In the genomic region with DNA sequence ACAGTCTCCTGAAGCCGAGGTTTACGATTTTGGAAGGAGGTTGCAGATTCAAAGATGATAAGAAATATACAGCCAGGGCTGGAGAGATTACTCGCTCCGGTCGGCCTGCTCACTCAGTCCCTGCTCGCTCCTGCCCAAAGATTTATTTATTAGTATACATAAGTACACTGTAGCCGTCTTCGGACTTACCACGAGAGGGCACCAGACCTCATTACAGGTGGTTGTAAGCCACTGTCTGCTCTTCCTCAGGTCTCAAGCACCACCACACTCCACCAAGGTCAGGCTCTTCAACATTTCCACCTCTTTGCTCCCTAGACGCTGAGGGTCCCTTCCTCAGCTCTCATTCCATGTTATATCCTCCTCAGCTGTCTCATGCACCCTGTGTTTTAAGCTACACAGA, we compare ENCODE assay signal across 9 mouse cellular contexts. TPM values are rescaled to one million over a fixed set of nuclear protein-coding genes. Genes with fewer than 3 reads are reported as not detected.
A peak's percentile ranks its signal among the peaks of the same experiment; 100 is the strongest.
DNase-seq lines count a peak whose midpoint lies in the region; ATAC-seq and TF ChIP-seq lines count a peak whose summit lies in the region.
"Not testable (repeated sequence)": the region's sequence is repeated elsewhere in the genome, so short reads cannot be mapped to it uniquely, and the experiment has no call there.
"Had no signal": no experiment of that assay in that cellular context is flagged by ENCODE, and none has a peak within 500 bp of the region (broad histone marks: within the 10 kb centered on the region; RNA-seq: fewer than 3 reads in every experiment).

No protein-coding gene starts in this region.

- DNase-seq in CD8-positive naive resting alpha-beta T cell, adult 2 months (ENCODE audit: low read depth in 2 of 2, low spot score in 2 of 2): peak; percentile 32 to 61
- DNase-seq in brain, adult 2 months (ENCODE audit: low read depth, low spot score): peak; percentile 71
- DNase-seq in hindbrain, embryonic 10.5 days (ENCODE audit: low spot score): peak; percentile 33
- DNase-seq in layer of hippocampus, adult 11-12 months (ENCODE audit: low spot score): peak; percentile 64
- peak; percentile 63 for DNase-seq in lung, embryonic 14.5 days
- DNase-seq in ovary, postnatal 14 days (ENCODE audit: low spot score): peak; percentile 54
- peak; percentile 46 for DNase-seq in thymus, postnatal 0 days (ENCODE audit: low spot score)

- H3K4me3 ChIP-seq in hindbrain, embryonic 10.5 days; lung, embryonic 14.5 days (ENCODE audit: low read depth, low read length): not testable (repeated sequence)

- not testable (repeated sequence) for H3K36me3 ChIP-seq in hindbrain, embryonic 10.5 days; lung, embryonic 14.5 days (ENCODE audit: insufficient read depth)

- H3K9ac ChIP-seq in lung, embryonic 14.5 days: not testable (repeated sequence)

- H3K4me2 ChIP-seq in lung, embryonic 14.5 days: not testable (repeated sequence)

- 39% methylated on average over 10 of the region's 10 CpGs for WGBS in hindbrain, embryonic 10.5 days
- WGBS in lung, embryonic 14.5 days: 19% methylated on average over 10 of the region's 10 CpGs

- not testable (repeated sequence) for H3K4me1 ChIP-seq in hindbrain, embryonic 10.5 days (replicated peaks); lung, embryonic 14.5 days (ENCODE audit: insufficient read depth)

- not testable (repeated sequence) for H3K9me3 ChIP-seq in hindbrain, embryonic 10.5 days; lung, embryonic 14.5 days (ENCODE audit: low read depth, low read length)

- TF ChIP-seq CTCF in lung, embryonic 14.5 days (IDR thresholded peaks at IDR 0.05; ENCODE audit: low read depth): peak; percentile 61

- ATAC-seq in erythroid progenitor cell, adult 5-6 weeks (replicated peaks; ENCODE audit: low FRiP score, poor library complexity, severe bottlenecking): peak; percentile 63
- ATAC-seq in lung, embryonic 14.5 days (ENCODE audit: insufficient read depth): not testable (repeated sequence)

- not testable (repeated sequence) for H3K27ac ChIP-seq in hindbrain, embryonic 10.5 days; lung, embryonic 14.5 days (ENCODE audit: low read depth)

- H3K27me3 ChIP-seq in hindbrain, embryonic 10.5 days (ENCODE audit: insufficient read depth, poor library complexity, severe bottlenecking); lung, embryonic 14.5 days (ENCODE audit: insufficient read depth, low read length): not testable (repeated sequence)

RNA-seq across cellular contexts. Expression of gene Mettl7a3, which starts 3.1 kb away (rescaled TPM):
- total RNA-seq in erythroid progenitor cell, adult 5-6 weeks (2015; ENCODE audit: low replicate concordance): not detected in 2 replicates
- not detected in 2 replicates for total RNA-seq in erythroid progenitor cell, adult 5-6 weeks (2017; ENCODE audit: low replicate concordance)
- polyA plus RNA-seq in hindbrain, embryonic 10.5 days (2016; fragmentation: Nextera tagmentation; extraction: Ambion mirVana): not detected in 2 replicates
- 0.22 TPM in 1 of 2 replicates, not detected in the other for polyA plus RNA-seq in lung, embryonic 14.5 days (2014; fragmentation: Nextera tagmentation; extraction: Ambion mirVana)
- polyA plus RNA-seq in thymus, postnatal 0 days (2015; fragmentation: Nextera tagmentation; extraction: Ambion mirVana): 0.13 TPM in 1 of 2 replicates, not detected in the other

RNA-seq across cellular contexts. Expression of gene Methig1, which starts 15.1 kb away (rescaled TPM):
- not detected in 2 replicates for total RNA-seq in erythroid progenitor cell, adult 5-6 weeks (2015; ENCODE audit: low replicate concordance)
- 0.91 TPM in 1 of 2 replicates, not detected in the other for total RNA-seq in erythroid progenitor cell, adult 5-6 weeks (2017; ENCODE audit: low replicate concordance)
- polyA plus RNA-seq in hindbrain, embryonic 10.5 days (2016; fragmentation: Nextera tagmentation; extraction: Ambion mirVana): 0.21 TPM in 1 of 2 replicates, not detected in the other
- polyA plus RNA-seq in lung, embryonic 14.5 days (2014; fragmentation: Nextera tagmentation; extraction: Ambion mirVana): not detected in 2 replicates
- polyA plus RNA-seq in thymus, postnatal 0 days (2015; fragmentation: Nextera tagmentation; extraction: Ambion mirVana): 0.18 TPM in 1 of 2 replicates, not detected in the other
- polyA plus RNA-seq: embryonic facial prominence, embryonic 13.5 days had no signal

RNA-seq across cellular contexts. Expression of gene Mettl7a2, which starts 15.2 kb away (rescaled TPM):
- total RNA-seq in erythroid progenitor cell, adult 5-6 weeks (2015; ENCODE audit: low replicate concordance): not detected in 2 replicates
- total RNA-seq in erythroid progenitor cell, adult 5-6 weeks (2017; ENCODE audit: low replicate concordance): not detected in 2 replicates
- not detected in 2 replicates for polyA plus RNA-seq in hindbrain, embryonic 10.5 days (2016; fragmentation: Nextera tagmentation; extraction: Ambion mirVana)
- not detected in 2 replicates for polyA plus RNA-seq in lung, embryonic 14.5 days (2014; fragmentation: Nextera tagmentation; extraction: Ambion mirVana)
- polyA plus RNA-seq in thymus, postnatal 0 days (2015; fragmentation: Nextera tagmentation; extraction: Ambion mirVana): not detected in 2 replicates
- polyA plus RNA-seq: embryonic facial prominence, embryonic 13.5 days had no signal

RNA-seq across cellular contexts. Expression of gene Higd1c, which starts 26.5 kb away (rescaled TPM):
- not detected in 2 replicates for total RNA-seq in erythroid progenitor cell, adult 5-6 weeks (2015; ENCODE audit: low replicate concordance)
- total RNA-seq in erythroid progenitor cell, adult 5-6 weeks (2017; ENCODE audit: low replicate concordance): not detected in 2 replicates
- 0.47 TPM in 1 of 2 replicates, not detected in the other for polyA plus RNA-seq in hindbrain, embryonic 10.5 days (2016; fragmentation: Nextera tagmentation; extraction: Ambion mirVana)
- polyA plus RNA-seq in lung, embryonic 14.5 days (2014; fragmentation: Nextera tagmentation; extraction: Ambion mirVana): 0.38 TPM in 1 of 2 replicates, not detected in the other
- not detected in 2 replicates for polyA plus RNA-seq in thymus, postnatal 0 days (2015; fragmentation: Nextera tagmentation; extraction: Ambion mirVana)
- polyA plus RNA-seq: embryonic facial prominence, embryonic 13.5 days had no signal

RNA-seq across cellular contexts. Expression of gene Mettl7a1, which starts 33.9 kb away (rescaled TPM):
- 36.4 and 54.1 TPM in 2 replicates for total RNA-seq in erythroid progenitor cell, adult 5-6 weeks (2015; ENCODE audit: low replicate concordance)
- 117 and 127 TPM in 2 replicates for total RNA-seq in erythroid progenitor cell, adult 5-6 weeks (2017; ENCODE audit: low replicate concordance)
- 3.8 and 5.5 TPM in 2 replicates for polyA plus RNA-seq in hindbrain, embryonic 10.5 days (2016; fragmentation: Nextera tagmentation; extraction: Ambion mirVana)
- 2.7 and 2.9 TPM in 2 replicates for polyA plus RNA-seq in lung, embryonic 14.5 days (2014; fragmentation: Nextera tagmentation; extraction: Ambion mirVana)
- polyA plus RNA-seq in thymus, postnatal 0 days (2015; fragmentation: Nextera tagmentation; extraction: Ambion mirVana): 4.4 and 6.4 TPM in 2 replicates
